Mouse (Mus musculus): ENCODE measurements around the gene Gspt2.
"Not testable (repeated sequence)": the region's sequence is repeated elsewhere in the genome, so short reads cannot be mapped to it uniquely, and the experiment has no call there.

Gspt2 gene

GRCm38 (mm10) chrX:94635961-94636563 is at the start of gene Gspt2:
TSS of gene Gspt2 (plus strand) at chrX:94636069.
- in situ Hi-C loops (cut with MboI; ENCODE audit: unreplicated experiment in 2 of 2): no loop called here

DNA sequence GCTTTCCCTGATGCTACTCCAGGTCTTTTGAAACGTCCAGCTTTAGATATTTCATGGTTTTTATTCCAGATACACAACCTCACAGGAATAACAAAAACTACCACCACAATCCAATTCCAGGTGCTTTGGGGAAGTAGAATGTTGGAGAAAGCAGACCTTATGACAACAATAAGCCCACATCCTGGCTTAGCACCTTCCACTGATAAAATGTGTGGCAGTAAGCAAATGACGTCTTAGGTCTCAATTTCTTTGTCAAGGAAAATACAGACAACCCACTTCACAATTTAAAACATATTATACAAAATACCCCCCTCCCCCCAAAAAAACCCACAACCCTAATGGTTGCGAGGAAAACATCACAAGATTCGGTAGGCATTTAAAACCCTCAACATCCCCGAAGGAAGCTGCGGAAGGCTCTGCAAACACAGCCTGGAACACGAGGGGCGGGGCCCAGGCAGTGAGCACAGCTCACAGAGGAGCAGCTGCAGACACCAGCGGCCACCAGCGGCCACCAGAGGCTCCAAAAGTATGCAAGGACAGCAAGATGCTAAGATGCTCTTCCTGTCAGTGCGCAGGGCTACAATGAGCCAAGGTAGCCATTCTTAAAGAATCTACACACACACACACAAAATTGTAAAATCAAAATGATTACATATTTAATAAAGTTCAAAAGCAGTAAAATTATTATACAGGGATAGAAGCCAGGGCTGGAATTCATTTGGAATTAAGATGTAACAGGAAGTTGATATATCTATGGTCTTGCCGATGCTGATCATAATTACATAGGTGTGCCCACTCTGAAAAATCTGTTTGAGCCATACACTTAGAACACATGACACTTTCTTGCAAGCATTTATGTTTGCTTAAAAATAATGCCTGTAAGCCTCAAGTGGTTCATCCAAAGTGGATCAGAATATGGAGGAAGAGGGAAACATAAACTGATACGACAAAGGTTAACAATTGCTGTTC is 10.8 kb upstream of the Gspt2 start:
- in situ Hi-C loops (cut with MboI; ENCODE audit: unreplicated experiment in 2 of 2): no loop called here

- in situ Hi-C loops (cut with MboI; ENCODE audit: unreplicated experiment in 2 of 2): no loop called here
Measured at GRCm38 (mm10) chrX:94636911-94637310, 1.0 kb downstream of the Gspt2 start.

DNA sequence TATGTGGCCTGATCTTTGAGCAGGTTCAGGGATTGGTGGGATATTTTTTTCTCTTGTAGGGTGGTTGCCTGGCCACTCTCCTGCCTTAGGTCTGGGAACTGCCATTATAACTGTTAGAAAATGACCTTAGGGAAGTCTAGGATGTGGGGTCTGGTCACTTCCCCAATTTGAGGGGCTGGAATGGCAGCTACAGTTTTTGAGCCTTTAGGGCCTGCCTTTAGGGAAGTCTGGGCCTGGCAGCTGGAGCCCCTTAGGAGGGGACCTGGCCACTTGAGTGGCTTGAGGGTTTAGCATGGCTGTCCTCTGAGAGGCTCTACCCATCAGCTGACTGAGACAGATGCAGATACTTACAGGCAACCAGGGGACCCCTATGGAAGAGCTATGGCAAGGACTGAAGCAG is 12.7 kb downstream of the Gspt2 start:
- in situ Hi-C loops (cut with MboI; ENCODE audit: unreplicated experiment in 2 of 2): no loop called here

- in situ Hi-C loops (cut with MboI; ENCODE audit: unreplicated experiment in 2 of 2): loop anchor here (25.0 kb wide), 4 partner anchors 220 to 1105 kb away; no protein-coding TSS in a partner anchor
Measured at GRCm38 (mm10) chrX:94657734-94658133, 21.9 kb downstream of the Gspt2 start.

- in situ Hi-C loops (cut with MboI; ENCODE audit: unreplicated experiment in 2 of 2): loop anchor here (25.0 kb wide), 4 partner anchors 234 to 1091 kb away; no protein-coding TSS in a partner anchor
Measured at GRCm38 (mm10) chrX:94670814-94671213, 34.9 kb downstream of the Gspt2 start.

DNA sequence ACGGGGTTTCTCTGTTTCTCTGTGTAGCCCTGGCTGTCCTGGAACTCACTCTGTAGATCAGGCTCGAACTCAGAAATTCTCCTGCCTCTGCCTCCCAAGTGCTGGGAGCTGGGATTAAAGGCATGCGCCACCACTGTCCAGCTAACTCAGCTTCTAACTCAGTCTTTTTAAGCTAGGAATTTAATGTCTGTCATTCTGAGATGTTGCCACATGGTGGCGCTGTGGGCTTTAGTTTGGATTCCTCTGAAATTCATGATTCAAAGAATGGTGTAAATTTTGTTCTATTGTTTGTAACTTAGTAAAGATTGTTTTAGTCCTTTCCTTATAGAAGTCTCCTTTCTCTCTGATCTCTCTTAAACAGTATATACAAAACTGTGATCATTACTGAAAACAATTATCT is 39.1 kb downstream of the Gspt2 start:
- in situ Hi-C loops (cut with MboI; ENCODE audit: unreplicated experiment in 2 of 2): loop anchor here (25.0 kb wide), 4 partner anchors 238 to 1087 kb away; no protein-coding TSS in a partner anchor

- in situ Hi-C loops (cut with MboI; ENCODE audit: unreplicated experiment in 2 of 2): not testable (repeated sequence)
Measured at GRCm38 (mm10) chrX:94681581-94681980, 45.7 kb downstream of the Gspt2 start.

GRCm38 (mm10) chrX:94689593-94689992 is 53.7 kb downstream of the Gspt2 start:
- in situ Hi-C loops (cut with MboI; ENCODE audit: unreplicated experiment in 2 of 2): not testable (repeated sequence)

All from v-Abl transformed pro-B cells (cell line).